Mouse (Mus musculus): ENCODE data around the gene Nell2.

Nell2 gene

DNA sequence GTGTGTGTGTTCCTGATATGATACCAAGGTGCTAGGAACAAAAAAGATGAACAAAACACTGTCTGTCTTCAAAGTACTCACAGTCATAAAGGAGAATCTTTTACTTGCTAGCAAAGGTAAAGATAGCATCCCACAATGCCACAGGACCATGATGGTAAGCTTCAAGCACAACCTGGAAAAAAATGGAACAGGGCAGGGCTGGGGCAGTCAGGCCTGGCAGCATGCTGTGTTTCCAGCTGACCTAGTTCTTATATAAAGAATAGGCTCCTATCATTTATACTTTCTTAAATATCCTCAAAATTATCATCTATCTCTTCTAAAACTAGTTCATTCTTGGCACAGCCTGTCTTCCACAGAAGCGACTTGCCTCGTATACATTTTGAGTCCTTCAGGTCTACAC lies 480.9 kb downstream of the Nell2 start:
- ChIA-PET POLR2A (interaction anchor here in 1 of 4 experiments (1.1 kb wide), 1 partner anchor 10 kb away, joined by 3 read pairs; no protein-coding TSS in a partner anchor), CTCF (no interaction called here)

DNA sequence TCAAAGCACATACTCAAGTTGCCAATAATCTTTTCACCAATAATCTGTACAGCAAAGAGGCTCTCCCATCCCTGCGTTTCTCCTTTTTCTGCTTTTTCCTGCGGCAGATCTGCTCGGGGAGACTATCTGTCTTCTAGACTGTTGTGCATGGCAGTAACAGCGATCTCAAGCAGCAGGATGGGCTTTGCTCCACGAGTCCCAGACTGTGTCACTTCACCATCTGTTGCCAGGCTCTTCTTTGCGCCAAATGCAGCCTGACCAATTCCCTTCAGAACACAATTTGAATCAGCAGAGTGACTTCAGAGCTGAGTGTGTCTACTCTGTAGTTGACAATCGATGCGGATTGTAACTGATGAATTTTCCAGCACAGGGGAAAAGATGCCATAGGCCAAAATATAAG lies 484.3 kb downstream of the Nell2 start:
- CTCF ChIA-PET, result interaction anchor here in 1 of 4 experiments (0.5 kb wide), 1 partner anchor 33 kb away, joined by 8 read pairs; no protein-coding TSS in a partner anchor

DNA sequence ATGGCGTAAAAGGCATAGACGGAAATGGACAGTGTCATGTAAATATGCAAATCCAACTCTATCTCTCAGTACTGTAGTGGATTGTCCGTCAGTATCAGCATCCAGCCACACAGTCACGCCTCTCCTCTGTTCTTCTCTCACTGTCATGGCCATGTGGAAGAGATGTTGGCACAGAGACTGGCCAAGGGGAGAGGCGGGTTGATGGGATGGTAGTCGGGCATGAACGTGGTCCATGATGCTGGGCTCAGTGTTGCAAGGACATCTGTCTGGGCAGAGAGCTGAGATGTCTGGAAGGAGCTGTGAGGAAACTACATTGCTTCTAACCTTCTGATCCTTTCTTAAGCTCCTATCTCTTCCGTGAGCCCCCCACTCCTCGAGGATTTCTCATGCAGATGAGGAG lies 485.9 kb downstream of the Nell2 start:
- ChIA-PET POLR2A (no interaction called here), CTCF (no interaction called here)

More for the DNA sequence above, 484.3 kb downstream of the Nell2 start:
- POLR2A ChIA-PET, result no interaction called here

DNA sequence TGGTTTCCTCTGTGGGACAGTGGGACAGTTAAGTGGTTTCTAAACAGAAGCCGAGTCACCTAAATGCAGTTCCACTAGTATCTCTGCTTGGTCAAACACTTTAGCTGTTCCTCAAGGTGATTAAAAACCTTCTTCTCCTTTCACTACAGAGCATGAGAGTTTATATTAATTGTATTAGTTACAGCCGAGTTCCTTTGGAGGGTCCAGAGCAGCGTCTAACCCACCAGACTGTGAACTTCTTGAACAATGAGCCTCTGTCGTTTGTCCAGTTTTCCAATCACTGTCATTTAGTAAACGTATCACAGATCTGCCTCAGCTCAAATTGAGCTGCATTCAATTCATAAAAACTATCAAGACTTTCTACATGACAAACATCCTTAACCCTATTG lies 498.9 kb downstream of the Nell2 start:
- POLR2A ChIA-PET, result interaction anchor here in 1 of 4 experiments (1.0 kb wide), 1 partner anchor 9 kb away, joined by 3 read pairs; no protein-coding TSS in a partner anchor

DNA sequence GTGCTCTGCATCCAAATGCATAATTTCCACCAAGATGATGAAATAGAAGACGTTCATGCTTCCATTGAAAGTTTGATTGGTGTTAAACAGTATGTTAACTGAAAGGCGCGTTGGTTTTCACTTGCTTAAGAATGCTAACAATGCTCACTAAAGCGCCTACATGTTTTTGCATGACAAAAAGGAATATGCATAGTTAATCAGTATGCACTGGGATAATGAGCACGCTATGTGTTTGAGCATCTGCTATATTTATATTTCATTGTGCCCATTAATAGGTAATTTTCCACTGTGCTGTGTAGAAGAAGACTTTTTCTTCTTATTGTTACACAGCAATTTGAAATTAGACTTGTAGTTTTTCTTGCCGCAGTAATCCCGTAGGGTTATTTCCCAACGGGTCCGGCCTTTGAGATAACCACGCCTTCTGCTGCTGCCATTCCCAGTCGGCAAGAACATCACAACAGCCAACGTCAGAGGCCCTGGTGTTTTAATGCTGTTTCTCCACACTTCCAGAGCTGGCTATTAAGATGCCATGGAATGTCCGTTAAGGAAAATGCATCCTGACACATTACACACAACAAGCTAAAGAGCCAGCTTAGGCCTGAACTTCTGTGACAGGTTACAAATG lies 499.4 kb downstream of the Nell2 start:
- POLR2A ChIA-PET, result no interaction called here

More for the DNA sequence above, 498.9 kb downstream of the Nell2 start:
- CTCF ChIA-PET, result interaction anchor here in 1 of 4 experiments (0.7 kb wide), 1 partner anchor 36 kb away, joined by 3 read pairs; no protein-coding TSS in a partner anchor

More for the DNA sequence above, 499.4 kb downstream of the Nell2 start:
- CTCF ChIA-PET, result interaction anchor here in 1 of 4 experiments (0.7 kb wide), 1 partner anchor 35 kb away, joined by 3 read pairs; no protein-coding TSS in a partner anchor

Data from embryonic stem cell, embryonic (primary cell).